7 mouse cellular contexts compared by ENCODE assay signal in the genomic region with DNA sequence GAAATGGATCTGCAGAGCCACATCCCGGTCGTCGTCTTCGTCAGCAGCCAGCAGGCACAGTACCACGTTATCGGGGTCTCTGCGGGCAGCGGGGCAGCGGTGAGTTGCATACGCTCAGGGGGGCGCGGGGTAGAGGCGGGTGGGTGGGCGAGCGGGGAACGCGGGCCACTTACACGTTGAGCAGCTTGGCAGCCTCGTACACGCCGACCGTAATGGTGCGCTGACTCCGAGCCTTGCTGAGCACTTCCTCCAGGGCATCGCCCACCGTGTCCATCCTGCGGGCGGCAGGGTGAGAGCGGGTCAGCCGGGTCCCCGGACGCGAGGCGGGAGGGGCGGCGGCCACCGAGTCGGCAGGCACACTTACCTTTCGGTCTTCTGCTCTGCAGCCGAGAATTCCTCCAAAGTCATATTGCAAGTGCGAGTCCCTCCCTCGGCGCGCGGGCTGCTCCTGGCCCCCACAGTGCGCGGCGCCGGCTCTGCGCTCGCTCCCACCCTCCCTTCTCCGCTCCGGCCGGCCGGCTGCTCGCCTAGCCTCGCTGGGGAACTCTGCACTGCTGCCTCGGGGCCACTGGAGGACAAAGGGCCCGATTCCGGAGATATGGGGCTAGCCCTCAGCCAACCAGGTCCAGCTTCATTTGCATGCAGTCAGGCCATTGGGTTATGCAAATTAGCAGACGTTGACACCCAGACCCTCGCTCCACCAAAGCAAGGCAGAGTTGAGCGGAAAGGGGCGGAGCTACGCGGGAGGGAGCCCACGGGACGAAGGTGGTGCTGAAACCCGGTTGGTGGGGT. TPM values are rescaled to one million over a fixed set of nuclear protein-coding genes. Genes with fewer than 3 reads are reported as not detected.
DNase-seq lines count a peak whose midpoint lies in the region; ATAC-seq and TF ChIP-seq lines count a peak whose summit lies in the region.

A gene (minus strand): TSS at position 621 of the 792 bp plus-strand sequence.

- peak within 1 kb of the TSS; percentile 95 for H3K27ac ChIP-seq in embryonic facial prominence, embryonic 10.5 days (replicated peaks)
- peak within 1 kb of the TSS; percentile 97 for H3K27ac ChIP-seq in intestine, postnatal 0 days (ENCODE audit: low read depth, low read length)
- H3K27ac ChIP-seq in midbrain, embryonic 12.5 days (replicated peaks) = peak within 1 kb of the TSS; percentile 90
- peak within 1 kb of the TSS; percentile 92 for H3K27ac ChIP-seq in small intestine, adult 2 months (ENCODE audit: insufficient read depth, low read depth, low read length)

- peak; percentile 45 for TF ChIP-seq CTCF in intestine, postnatal 0 days (IDR thresholded peaks at IDR 0.05; ENCODE audit: low read depth)
- no peak for TF ChIP-seq CTCF in small intestine, adult 2 months (IDR thresholded peaks at IDR 0.05; ENCODE audit: extremely low read depth, insufficient read length, insufficient replicate concordance, low read depth, low read length)

- intact Hi-C loops in left cerebral cortex, postnatal 4 days (cut with DNase I) = loop anchor here (5.0 kb wide), 2 partner anchors 75 to 120 kb away; no protein-coding TSS in a partner anchor

- WGBS in embryonic facial prominence, embryonic 10.5 days = under 1% methylated on average over 69 of the region's 69 CpGs
- under 1% methylated on average over 69 of the region's 69 CpGs for WGBS in intestine, postnatal 0 days
- WGBS in midbrain, embryonic 12.5 days = under 1% methylated on average over 55 of the region's 69 CpGs
- under 1% methylated on average over 69 of the region's 69 CpGs for WGBS in small intestine, adult 2 months

- H3K4me3 ChIP-seq in embryonic facial prominence, embryonic 10.5 days = peak within 1 kb of the TSS; percentile 84
- H3K4me3 ChIP-seq in intestine, postnatal 0 days (ENCODE audit: low read depth, low read length) = peak within 1 kb of the TSS; percentile 81
- peak within 1 kb of the TSS; percentile 75 for H3K4me3 ChIP-seq in midbrain, embryonic 12.5 days
- peak within 1 kb of the TSS; percentile 73 for H3K4me3 ChIP-seq in small intestine, adult 2 months (ENCODE audit: low read depth, low read length)

- DNase-seq in adrenal gland, postnatal 10 days = peak; percentile 99
- peak; percentile 96 for DNase-seq in embryonic facial prominence, embryonic 10.5 days (ENCODE audit: low spot score)
- peak; percentile 92 for DNase-seq in gonadal fat pad, adult 2 months (ENCODE audit: low read depth)
- DNase-seq in left cerebral cortex, postnatal 4 days = peak; percentile 97

- peaks cover 22% of the 10 kb centered on the region for H3K4me1 ChIP-seq in embryonic facial prominence, embryonic 10.5 days
- H3K4me1 ChIP-seq in intestine, postnatal 0 days (replicated peaks; ENCODE audit: control insufficient read depth, insufficient read depth, low read length) = no peaks in the 10 kb centered on the region
- H3K4me1 ChIP-seq in midbrain, embryonic 12.5 days = peaks cover 20% of the 10 kb centered on the region
- H3K4me1 ChIP-seq in small intestine, adult 2 months (ENCODE audit: control insufficient read depth, insufficient read depth, insufficient read length, low read length) = no peaks in the 10 kb centered on the region; the same call in 1 of the 2 replicates

- peak; percentile 100 for TF ChIP-seq POLR2A in small intestine, adult 2 months (IDR thresholded peaks at IDR 0.05; ENCODE audit: low read depth, low read length)

- H3K9me3 ChIP-seq in embryonic facial prominence, embryonic 10.5 days = no peaks in the 10 kb centered on the region
- H3K9me3 ChIP-seq in intestine, postnatal 0 days (ENCODE audit: control insufficient read depth) = no peaks in the 10 kb centered on the region
- no peaks in the 10 kb centered on the region for H3K9me3 ChIP-seq in midbrain, embryonic 12.5 days

- no peaks in the 10 kb centered on the region for H3K27me3 ChIP-seq in embryonic facial prominence, embryonic 10.5 days (replicated peaks; ENCODE audit: low read depth, poor library complexity, severe bottlenecking)
- H3K27me3 ChIP-seq in intestine, postnatal 0 days (replicated peaks; ENCODE audit: control insufficient read depth, insufficient read depth, low read length) = no peaks in the 10 kb centered on the region
- peaks cover 16% of the 10 kb centered on the region for H3K27me3 ChIP-seq in midbrain, embryonic 12.5 days
- no peaks in the 10 kb centered on the region for H3K27me3 ChIP-seq in small intestine, adult 2 months (ENCODE audit: control insufficient read depth, insufficient read depth, low read length)

- H3K4me2 ChIP-seq in intestine, postnatal 0 days (replicated peaks; ENCODE audit: low read depth) = peak within 1 kb of the TSS; percentile 74
- H3K4me2 ChIP-seq in midbrain, embryonic 12.5 days (replicated peaks) = peak within 1 kb of the TSS; percentile 69

- peak within 1 kb of the TSS; percentile 92 for H3K9ac ChIP-seq in intestine, postnatal 0 days (ENCODE audit: low read depth, low read length)
- H3K9ac ChIP-seq in midbrain, embryonic 12.5 days (replicated peaks) = peak within 1 kb of the TSS; percentile 92

- peak; percentile 96 for ATAC-seq in intestine, postnatal 0 days
- peak; percentile 98 for ATAC-seq in midbrain, embryonic 12.5 days (ENCODE audit: low FRiP score, low read depth)

- H3K36me3 ChIP-seq in embryonic facial prominence, embryonic 10.5 days (replicated peaks) = no peaks in the 10 kb centered on the region
- no peaks in the 10 kb centered on the region; the same call in 1 of the 2 replicates for H3K36me3 ChIP-seq in intestine, postnatal 0 days (ENCODE audit: control insufficient read depth, insufficient read depth)
- no peaks in the 10 kb centered on the region for H3K36me3 ChIP-seq in midbrain, embryonic 12.5 days
- peaks cover 14% of the 10 kb centered on the region for H3K36me3 ChIP-seq in small intestine, adult 2 months (ENCODE audit: control insufficient read depth, insufficient read depth, low read length)

RNA-seq across cellular contexts. Expression of the gene that starts here (rescaled TPM):
- total RNA-seq in adrenal gland, postnatal 10 days (2021) = 10 to 100 TPM; 11.6 to 16.2 TPM
- polyA plus RNA-seq in embryonic facial prominence, embryonic 10.5 days (2016; fragmentation: Nextera tagmentation; extraction: Ambion mirVana) = 18.2 and 23.8 TPM in 2 replicates
- 25.9 and 31.7 TPM in 2 replicates for polyA plus RNA-seq in gonadal fat pad, adult 2 months (2012; rRNA removed)
- polyA plus RNA-seq in intestine, postnatal 0 days (2015; fragmentation: Nextera tagmentation; extraction: Ambion mirVana) = 68.1 and 74.0 TPM in 2 replicates
- 1 to 10 TPM; 3.2 to 4.0 TPM for total RNA-seq in left cerebral cortex, postnatal 4 days (2021)
- 20.3 and 20.7 TPM in 2 replicates for polyA plus RNA-seq in midbrain, embryonic 12.5 days (2016; fragmentation: Nextera tagmentation; extraction: Ambion mirVana)
- polyA plus RNA-seq in small intestine, adult 2 months (2012; rRNA removed) = 106 and 209 TPM in 2 replicates

Comparison
In these comparisons a context has a peak if more than half of its experiments do, and no peak if none do; other contexts are left out.
1. Peak in every context shown above with its lines: DNase-seq, ATAC-seq, H3K4me3 ChIP-seq and H3K27ac ChIP-seq.